ENCODE assay signal across 20 mouse cellular contexts in the genomic region with DNA sequence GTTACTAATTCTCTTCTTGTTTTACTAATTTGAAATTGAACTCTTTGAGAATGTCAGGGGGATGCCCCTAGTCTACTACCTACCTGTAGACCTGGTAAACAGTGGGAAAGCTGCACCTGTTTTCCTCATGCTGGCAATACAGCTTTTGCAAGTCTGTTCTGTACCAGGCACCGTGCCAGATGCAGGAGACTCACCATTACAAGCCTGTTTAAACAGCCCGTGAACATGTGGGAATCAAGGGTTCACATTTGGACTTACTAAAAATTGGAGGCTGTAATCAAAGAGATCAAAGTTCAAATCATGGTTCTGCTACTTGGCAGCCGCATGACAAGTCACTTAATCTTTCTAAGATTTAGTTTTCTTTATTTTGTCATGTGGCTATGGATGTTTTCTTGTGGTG. TPM values are rescaled to one million over a fixed set of nuclear protein-coding genes. Genes with fewer than 3 reads are reported as not detected.
"Had no signal": no experiment of that assay in that cellular context is flagged by ENCODE, and none has a peak within 500 bp of the region (broad histone marks: within the 10 kb centered on the region; RNA-seq: fewer than 3 reads in every experiment).

No protein-coding gene starts in this region.

- DNase-seq: left cerebral cortex, postnatal 4 days; liver, embryonic 13.5 days; lung, adult 2 months; right cerebral cortex, adult 18-20 months; right cerebral cortex, postnatal 14 days; right cerebral cortex, postnatal 4 days; thymus, postnatal 25 days had no signal

- H3K4me1 ChIP-seq: intestine, embryonic 15.5 days; limb, embryonic 12.5 days; limb, embryonic 15.5 days; liver, embryonic 13.5 days; megakaryocyte, embryonic 14.5 days; midbrain, embryonic 10.5 days; midbrain, embryonic 13.5 days had no signal

- H3K36me3 ChIP-seq: intestine, embryonic 15.5 days; limb, embryonic 12.5 days; limb, embryonic 15.5 days; liver, embryonic 13.5 days; midbrain, embryonic 10.5 days; midbrain, embryonic 13.5 days had no signal

- H3K9me3 ChIP-seq: intestine, embryonic 15.5 days; limb, embryonic 12.5 days; limb, embryonic 15.5 days; liver, embryonic 13.5 days; midbrain, embryonic 10.5 days; midbrain, embryonic 13.5 days had no signal

- H3K9ac ChIP-seq: intestine, embryonic 15.5 days; limb, embryonic 12.5 days; limb, embryonic 15.5 days; liver, embryonic 13.5 days; midbrain, embryonic 13.5 days had no signal

- H3K4me3 ChIP-seq: intestine, embryonic 15.5 days; limb, embryonic 12.5 days; limb, embryonic 15.5 days; liver, embryonic 13.5 days; megakaryocyte, embryonic 14.5 days; midbrain, embryonic 10.5 days; midbrain, embryonic 13.5 days; myocyte had no signal

- H3K4me2 ChIP-seq: intestine, embryonic 15.5 days; limb, embryonic 12.5 days; limb, embryonic 15.5 days; liver, embryonic 13.5 days; midbrain, embryonic 13.5 days had no signal

- ATAC-seq: hindbrain, embryonic 16.5 days; intestine, embryonic 15.5 days; midbrain, embryonic 13.5 days; midbrain, embryonic 16.5 days had no signal

- H3K27ac ChIP-seq: intestine, embryonic 15.5 days; kidney, postnatal 0 days; limb, embryonic 12.5 days; limb, embryonic 15.5 days; liver, embryonic 13.5 days; macrophage; midbrain, embryonic 10.5 days; midbrain, embryonic 13.5 days; stomach, postnatal 0 days had no signal

- H3K27me3 ChIP-seq: liver, embryonic 13.5 days had no signal

RNA-seq across cellular contexts. Expression of gene Rai2, which starts 56.8 kb away (rescaled TPM):
- total RNA-seq: monocyte, adult 5-6 weeks had no signal
- polyA plus RNA-seq: macrophage had no signal
